Mouse (Mus musculus): ENCODE measurements at regions not wholly inside any gene's neighbourhood (a gene's known extent, or its start where the extent isn't known, plus 50 kb on each side); places are given as distances from the start of the nearest gene placed in this dataset.
A peak's percentile ranks its signal among the peaks of the same experiment; 100 is the strongest.

DNA sequence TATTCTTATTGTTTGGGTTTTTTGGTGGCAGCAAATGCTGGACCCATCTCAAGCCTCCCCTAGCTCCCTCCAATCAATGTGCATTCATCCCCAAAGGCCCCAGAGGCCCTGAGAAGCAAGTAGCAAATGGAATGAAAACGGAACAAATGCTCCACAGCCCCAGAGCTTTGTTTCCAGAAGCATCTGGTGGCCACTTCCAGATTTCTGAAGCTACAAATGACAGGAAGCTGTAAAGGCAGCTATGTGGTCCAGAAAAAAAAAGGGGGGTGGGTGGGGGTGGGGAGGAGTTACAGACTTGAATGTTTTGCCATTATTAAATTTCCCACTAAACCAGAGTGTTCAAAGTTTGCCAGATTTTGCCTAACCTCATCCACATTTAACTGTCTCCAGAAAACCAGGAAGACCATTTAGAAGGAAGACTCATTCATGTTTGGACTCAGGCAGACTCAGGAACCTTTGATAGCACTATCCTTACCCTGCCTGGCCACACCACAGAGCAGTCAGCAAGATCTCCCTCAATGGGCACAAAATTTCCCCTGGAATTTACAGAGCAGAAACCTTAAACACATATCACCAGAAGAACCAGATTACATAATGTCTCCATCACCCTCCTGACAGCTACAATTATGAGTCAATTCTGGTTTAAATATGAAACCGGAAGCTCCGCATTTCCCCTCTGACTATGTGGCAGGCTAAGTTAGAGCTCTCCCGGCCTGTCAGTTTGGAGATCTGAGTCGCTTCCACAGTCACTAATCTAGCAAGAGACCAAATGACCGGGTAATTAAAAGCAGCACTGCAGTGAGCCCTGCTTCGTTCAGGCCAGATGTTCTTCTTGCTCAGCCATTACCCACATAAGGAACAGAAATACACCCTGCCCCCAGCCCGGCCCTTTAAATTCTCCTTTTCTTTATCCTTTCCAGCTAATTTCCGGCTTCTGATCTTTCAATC is 93.4 kb downstream of the Tmco5 start:
- WGBS = 6% methylated on average over 9 of the region's 9 CpGs
- peak overlapping the region; percentile 21 for H3K9ac ChIP-seq (ENCODE audit: low read length)
- no peaks in the 10 kb centered on the region for H3K27me3 ChIP-seq (ENCODE audit: control insufficient read depth, insufficient read depth, low read depth, low read length)
- peak overlapping the region; percentile 92 for H3K27ac ChIP-seq (ENCODE audit: low read length)
- no peaks in the 10 kb centered on the region for H3K9me3 ChIP-seq (ENCODE audit: control insufficient read depth, low read length)
- H3K4me2 ChIP-seq (ENCODE audit: low read depth, low read length) = peak overlapping the region; percentile 43
- H3K4me1 ChIP-seq (replicated peaks; ENCODE audit: control insufficient read depth, insufficient read depth, low read length) = peaks cover 39% of the 10 kb centered on the region
- ATAC-seq (ENCODE audit: low read depth) = 0 out of 2 replicates have a peak, but pooled peaks have one; percentile 16
- H3K36me3 ChIP-seq (ENCODE audit: control insufficient read depth, insufficient read depth, low read length) = no peaks in the 10 kb centered on the region
- peak overlapping the region; percentile 20; the same call in 1 of the 2 replicates for H3K4me3 ChIP-seq (ENCODE audit: low read length)

- Histone ChIP-seq H3K9ac (ENCODE audit: low read length) (peak overlapping the region; percentile 25; the same call in 1 of the 2 replicates), H3K27ac (ENCODE audit: low read length) (peak overlapping the region; percentile 92), H3K4me3 (ENCODE audit: low read length) (peak overlapping the region; percentile 20; the same call in 1 of the 2 replicates), H3K36me3 (ENCODE audit: control insufficient read depth, insufficient read depth, low read length) (no peaks in the 10 kb centered on the region), H3K27me3 (ENCODE audit: control insufficient read depth, insufficient read depth, low read depth, low read length) (no peaks in the 10 kb centered on the region), H3K9me3 (ENCODE audit: control insufficient read depth, low read length) (no peaks in the 10 kb centered on the region), H3K4me1 (replicated peaks; ENCODE audit: control insufficient read depth, insufficient read depth, low read length) (peaks cover 44% of the 10 kb centered on the region), H3K4me2 (ENCODE audit: low read depth, low read length) (peak overlapping the region; percentile 43)
- 4% methylated on average over 6 of the region's 6 CpGs for WGBS
- ATAC-seq (ENCODE audit: low read depth) = peak; percentile 59
Observed at GRCm38 (mm10) chr2:116972614-116972985, 94.1 kb downstream of the Tmco5 start.

DNA sequence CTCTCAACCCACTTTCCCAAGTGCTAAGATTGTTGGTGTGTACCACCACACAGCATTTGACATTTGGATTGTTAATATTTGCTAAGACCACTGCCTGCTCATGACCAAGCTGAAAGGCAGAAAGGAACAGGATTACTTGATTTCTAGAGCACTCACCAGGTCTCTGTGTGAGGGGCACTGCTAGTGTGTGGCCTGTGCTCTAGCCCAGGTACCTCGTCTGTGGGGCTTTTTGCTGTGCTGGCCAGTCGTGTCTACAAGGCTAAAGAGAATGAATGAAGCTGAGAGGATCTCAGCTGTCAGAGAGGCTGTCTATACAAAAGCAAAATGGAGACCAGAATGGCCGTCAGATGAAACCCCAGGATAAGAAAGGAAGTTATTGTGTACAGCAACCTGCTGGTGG is 95.0 kb downstream of the Tmco5 start:
- H3K4me3 ChIP-seq (ENCODE audit: low read length) = no peak overlapping the region
- H3K4me2 ChIP-seq (ENCODE audit: low read depth, low read length) = no peak overlapping the region
- H3K9ac ChIP-seq (ENCODE audit: low read length) = no peak overlapping the region
- no peak for ATAC-seq (ENCODE audit: low read depth)
- H3K4me1 ChIP-seq (replicated peaks; ENCODE audit: control insufficient read depth, insufficient read depth, low read length) = peaks cover 44% of the 10 kb centered on the region
- no peaks in the 10 kb centered on the region for H3K9me3 ChIP-seq (ENCODE audit: control insufficient read depth, low read length)
- WGBS = 47% methylated on average over 3 of the region's 3 CpGs
- H3K36me3 ChIP-seq (ENCODE audit: control insufficient read depth, insufficient read depth, low read length) = no peaks in the 10 kb centered on the region
- peak overlapping the region; percentile 92; the same call in 1 of the 2 replicates for H3K27ac ChIP-seq (ENCODE audit: low read length)
- no peaks in the 10 kb centered on the region for H3K27me3 ChIP-seq (ENCODE audit: control insufficient read depth, insufficient read depth, low read depth, low read length)

DNA sequence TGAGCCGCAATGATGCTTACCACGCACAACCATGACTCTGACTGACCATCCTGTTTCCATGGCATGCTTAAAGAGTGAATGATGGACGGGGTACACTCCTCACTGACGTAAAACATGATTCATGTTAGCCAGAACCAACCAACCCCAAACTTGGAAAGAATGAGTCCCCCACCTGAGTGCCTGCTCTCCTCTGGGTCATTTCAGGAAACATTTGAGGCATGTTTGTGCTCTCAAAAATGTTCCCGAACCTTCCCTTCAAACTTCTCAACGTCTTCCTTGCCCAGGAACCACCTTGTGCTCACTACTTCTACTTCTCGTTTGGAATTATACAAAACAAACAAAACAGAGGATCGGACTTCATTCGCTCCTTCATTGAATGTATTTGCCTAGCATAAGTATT is 95.7 kb downstream of the Tmco5 start:
- ATAC-seq (ENCODE audit: low read depth) = no peak
- H3K9ac ChIP-seq (ENCODE audit: low read length) = no peak overlapping the region
- H3K9me3 ChIP-seq (ENCODE audit: control insufficient read depth, low read length) = no peaks in the 10 kb centered on the region
- H3K4me3 ChIP-seq (ENCODE audit: low read length) = no peak overlapping the region
- 63% methylated on average over 9 of the region's 9 CpGs for WGBS
- H3K27me3 ChIP-seq (ENCODE audit: control insufficient read depth, insufficient read depth, low read depth, low read length) = no peaks in the 10 kb centered on the region
- H3K36me3 ChIP-seq (ENCODE audit: control insufficient read depth, insufficient read depth, low read length) = no peaks in the 10 kb centered on the region
- peak overlapping the region; percentile 98 for H3K27ac ChIP-seq (ENCODE audit: low read length)
- H3K4me2 ChIP-seq (ENCODE audit: low read depth, low read length) = peak overlapping the region; percentile 79; the same call in 1 of the 2 replicates
- H3K4me1 ChIP-seq (replicated peaks; ENCODE audit: control insufficient read depth, insufficient read depth, low read length) = peaks cover 47% of the 10 kb centered on the region

DNA sequence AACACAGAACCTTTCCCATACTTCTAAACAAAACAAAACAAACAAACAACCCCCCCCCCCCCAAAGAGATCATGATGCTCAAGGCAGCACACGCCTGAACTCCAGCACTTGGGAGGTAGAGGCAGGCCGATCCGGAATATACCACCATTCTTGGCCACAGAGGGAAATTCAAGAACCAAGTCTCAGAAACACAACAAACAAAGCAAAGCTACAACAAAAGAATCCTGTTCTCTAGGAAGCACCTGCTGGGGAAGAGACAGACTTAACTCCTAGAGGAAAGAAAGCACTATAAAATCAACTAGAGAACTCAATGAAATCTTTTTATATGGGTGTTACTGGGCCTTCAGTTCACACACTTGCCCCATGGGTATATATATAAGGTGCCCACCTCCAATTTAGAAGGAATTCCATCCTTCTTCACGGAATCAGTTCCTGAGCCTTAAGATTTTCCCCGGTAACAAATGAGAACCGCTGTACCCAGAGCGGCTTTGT is 96.1 kb downstream of the Tmco5 start:
- H3K36me3 ChIP-seq (ENCODE audit: control insufficient read depth, insufficient read depth, low read length) = no peaks in the 10 kb centered on the region
- H3K4me3 ChIP-seq (ENCODE audit: low read length) = peak overlapping the region; percentile 58
- H3K27me3 ChIP-seq (ENCODE audit: control insufficient read depth, insufficient read depth, low read depth, low read length) = no peaks in the 10 kb centered on the region
- H3K27ac ChIP-seq (ENCODE audit: low read length) = peak overlapping the region; percentile 98
- H3K9ac ChIP-seq (ENCODE audit: low read length) = peak overlapping the region; percentile 88
- no peak for ATAC-seq (ENCODE audit: low read depth)
- 43% methylated on average over 7 of the region's 7 CpGs for WGBS
- no peaks in the 10 kb centered on the region for H3K9me3 ChIP-seq (ENCODE audit: control insufficient read depth, low read length)
- peaks cover 48% of the 10 kb centered on the region for H3K4me1 ChIP-seq (replicated peaks; ENCODE audit: control insufficient read depth, insufficient read depth, low read length)
- H3K4me2 ChIP-seq (ENCODE audit: low read depth, low read length) = peak overlapping the region; percentile 79

DNA sequence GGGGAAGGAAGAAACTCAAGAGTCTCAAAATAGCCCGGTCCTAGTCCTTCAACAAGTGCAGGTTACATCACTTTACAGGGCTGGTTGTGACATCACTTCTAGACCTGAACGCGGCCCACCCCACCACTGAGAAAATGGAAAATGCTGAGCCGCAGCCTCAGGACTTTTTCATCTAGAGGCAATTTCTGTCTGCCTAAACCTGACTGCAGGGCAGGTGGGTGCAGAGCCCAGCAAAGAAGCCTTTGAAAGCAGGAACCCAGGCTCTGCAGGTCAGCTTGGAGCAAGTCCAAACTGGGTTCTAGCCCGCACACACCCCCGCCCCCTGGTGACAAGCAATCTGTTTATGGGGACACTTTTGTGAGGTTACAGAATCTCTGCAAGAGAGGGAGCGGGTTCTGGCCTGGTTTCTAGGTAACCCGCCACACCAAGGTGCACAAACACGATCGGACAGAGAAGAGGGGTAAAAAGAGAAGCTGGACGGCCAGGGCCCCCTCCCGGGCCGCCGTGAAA is 96.7 kb downstream of the Tmco5 start:
- H3K9ac ChIP-seq (ENCODE audit: low read length) = peak overlapping the region; percentile 88
- no peaks in the 10 kb centered on the region for H3K36me3 ChIP-seq (ENCODE audit: control insufficient read depth, insufficient read depth, low read length)
- peak overlapping the region; percentile 58 for H3K4me3 ChIP-seq (ENCODE audit: low read length)
- no peaks in the 10 kb centered on the region for H3K9me3 ChIP-seq (ENCODE audit: control insufficient read depth, low read length)
- ATAC-seq (ENCODE audit: low read depth) = peak; percentile 13; the same call in 1 of the 2 replicates
- peak overlapping the region; percentile 79 for H3K4me2 ChIP-seq (ENCODE audit: low read depth, low read length)
- peak overlapping the region; percentile 98 for H3K27ac ChIP-seq (ENCODE audit: low read length)
- H3K4me1 ChIP-seq (replicated peaks; ENCODE audit: control insufficient read depth, insufficient read depth, low read length) = peaks cover 53% of the 10 kb centered on the region
- WGBS = 2% methylated on average over 14 of the region's 14 CpGs
- no peaks in the 10 kb centered on the region for H3K27me3 ChIP-seq (ENCODE audit: control insufficient read depth, insufficient read depth, low read depth, low read length)

DNA sequence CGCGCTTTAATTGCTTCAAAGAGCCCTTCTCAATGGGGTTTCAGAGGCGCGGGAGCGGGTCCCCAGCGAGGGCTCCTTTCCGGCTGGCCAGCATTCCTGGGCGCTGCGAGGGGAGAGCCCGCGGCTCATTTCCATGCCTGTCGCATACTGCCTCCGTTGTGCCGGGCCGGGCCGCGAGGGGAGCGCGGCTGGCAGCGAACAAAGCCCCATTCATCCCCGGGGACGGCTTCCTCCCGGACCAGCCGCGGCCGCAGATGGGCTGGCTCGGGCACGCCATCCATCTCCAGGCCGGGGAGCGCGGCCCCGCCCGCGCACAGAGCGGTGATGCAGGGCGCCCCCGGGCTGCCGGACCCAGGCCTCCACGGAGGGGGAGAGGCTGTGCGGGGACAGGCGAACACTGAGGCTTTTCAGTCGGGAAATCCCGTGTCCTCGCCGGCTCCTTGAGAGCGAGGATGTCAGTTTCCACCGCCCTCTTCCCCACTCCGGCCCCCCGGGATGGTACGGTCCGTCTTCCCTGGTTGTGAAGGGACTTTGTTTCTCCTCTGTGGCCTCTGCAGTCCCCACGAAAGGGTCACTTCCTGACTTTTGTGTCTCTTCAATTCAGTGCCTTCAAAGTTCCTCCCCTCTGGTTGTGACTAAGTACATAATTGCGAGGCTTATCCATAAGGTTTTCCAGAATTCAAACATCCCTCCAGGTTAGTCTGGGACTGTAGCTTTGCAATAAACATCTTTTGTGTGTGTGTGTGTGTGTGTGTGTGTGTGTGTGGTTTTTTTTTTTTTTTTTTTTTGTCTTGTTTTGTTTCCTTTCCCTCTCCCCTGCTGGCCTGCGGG is 97.3 kb downstream of the Tmco5 start:
- H3K27me3 ChIP-seq (ENCODE audit: control insufficient read depth, insufficient read depth, low read depth, low read length) = no peaks in the 10 kb centered on the region
- no peaks in the 10 kb centered on the region for H3K36me3 ChIP-seq (ENCODE audit: control insufficient read depth, insufficient read depth, low read length)
- WGBS = under 1% methylated on average over 50 of the region's 54 CpGs
- peaks cover 59% of the 10 kb centered on the region for H3K4me1 ChIP-seq (replicated peaks; ENCODE audit: control insufficient read depth, insufficient read depth, low read length)
- no peaks in the 10 kb centered on the region for H3K9me3 ChIP-seq (ENCODE audit: control insufficient read depth, low read length)
- peak overlapping the region; percentile 88 for H3K9ac ChIP-seq (ENCODE audit: low read length)
- H3K4me2 ChIP-seq (ENCODE audit: low read depth, low read length) = peak overlapping the region; percentile 79
- peak overlapping the region; percentile 98 for H3K27ac ChIP-seq (ENCODE audit: low read length)
- ATAC-seq (ENCODE audit: low read depth) = peak; percentile 88
- peak overlapping the region; percentile 58 for H3K4me3 ChIP-seq (ENCODE audit: low read length)

DNA sequence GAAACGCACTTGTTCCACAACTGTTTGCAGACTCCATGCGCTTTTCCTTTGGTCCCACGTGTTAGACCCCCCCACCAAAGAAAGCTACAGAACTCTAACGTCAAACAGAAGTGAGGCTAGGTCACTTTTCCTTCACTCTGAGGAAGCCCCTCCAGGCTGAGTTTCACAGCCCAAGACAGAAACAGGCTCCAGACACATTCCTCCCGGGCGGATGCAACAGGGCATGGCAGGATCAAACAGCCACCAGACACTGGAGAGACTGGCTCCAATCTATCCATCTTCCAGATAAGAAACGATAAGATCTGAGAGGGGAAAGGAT is 97.9 kb downstream of the Tmco5 start:
- peak overlapping the region; percentile 58; the same call in 1 of the 2 replicates for H3K4me3 ChIP-seq (ENCODE audit: low read length)
- H3K36me3 ChIP-seq (ENCODE audit: control insufficient read depth, insufficient read depth, low read length) = no peaks in the 10 kb centered on the region
- no peak for ATAC-seq (ENCODE audit: low read depth)
- no peaks in the 10 kb centered on the region for H3K27me3 ChIP-seq (ENCODE audit: control insufficient read depth, insufficient read depth, low read depth, low read length)
- H3K4me1 ChIP-seq (replicated peaks; ENCODE audit: control insufficient read depth, insufficient read depth, low read length) = peaks cover 59% of the 10 kb centered on the region
- peak overlapping the region; percentile 98 for H3K27ac ChIP-seq (ENCODE audit: low read length)
- peak overlapping the region; percentile 88 for H3K9ac ChIP-seq (ENCODE audit: low read length)
- peak overlapping the region; percentile 79 for H3K4me2 ChIP-seq (ENCODE audit: low read depth, low read length)
- WGBS = under 1% methylated on average over 7 of the region's 7 CpGs
- no peaks in the 10 kb centered on the region for H3K9me3 ChIP-seq (ENCODE audit: control insufficient read depth, low read length)

Data from lung, embryonic 16.5 days (tissue).